Mouse (Mus musculus) lung, adult 2 months (tissue): ENCODE results near the gene Hist1h2ab.

Experiments used
- CTCF ChIP-seq: fragments of 200-500 bp; IDR thresholded peaks from 2 replicates; pipeline ENCODE4 v1.5.1; 2011; ENCODE audit warnings: mild to moderate bottlenecking, low read length, control low read depth; ENCODE audit not compliant: insufficient read depth
- POLR2A ChIP-seq: fragments of 200-500 bp; IDR thresholded peaks from 2 replicates; pipeline ENCODE4 v1.6.1; 2011; ENCODE audit warnings: low read depth, mild to moderate bottlenecking, control low read depth, low read length, borderline replicate concordance; ENCODE audit errors: extremely low read depth

DNA sequence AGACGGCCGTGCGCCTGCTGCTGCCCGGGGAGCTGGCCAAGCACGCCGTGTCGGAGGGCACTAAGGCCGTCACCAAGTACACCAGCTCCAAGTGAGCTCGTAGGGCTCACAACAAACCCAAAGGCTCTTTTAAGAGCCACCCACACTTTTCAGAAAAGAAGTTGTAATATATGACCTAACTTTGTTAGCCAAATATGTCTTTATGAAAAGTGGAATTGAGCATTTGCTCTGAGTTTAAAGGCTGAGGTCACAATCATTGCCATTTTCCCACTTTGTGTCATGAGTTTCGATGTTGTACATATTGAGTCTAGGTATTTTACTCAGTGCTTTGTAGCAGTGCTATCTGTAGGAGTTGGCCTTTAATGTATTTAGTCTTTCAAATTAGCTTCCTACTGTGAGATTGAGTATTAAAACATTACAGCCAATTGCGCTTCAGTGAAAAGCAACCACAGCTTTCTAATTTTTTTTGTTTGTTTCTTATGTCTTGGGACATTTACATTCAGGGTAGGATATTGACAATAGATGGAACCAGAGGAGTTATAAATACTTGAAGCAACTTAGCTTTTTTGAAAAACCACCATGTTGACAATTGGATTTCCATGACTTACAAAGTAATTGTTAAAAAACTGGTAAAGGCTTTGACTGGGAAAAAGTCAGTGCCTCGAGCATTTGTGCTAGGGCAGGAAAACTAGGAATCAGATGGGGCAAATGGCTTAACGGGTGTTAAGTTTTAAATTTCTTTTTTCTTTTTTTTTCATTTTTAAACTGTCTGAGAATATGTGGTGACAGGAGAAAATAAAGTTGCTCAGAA lies 3.6 kb upstream of the Hist1h2ab start:
- no peak for TF ChIP-seq CTCF
- TF ChIP-seq POLR2A = no peak
